Mouse (Mus musculus) heart, postnatal 10 days (tissue): Measurements from ENCODE around the gene Gm37240. TPM values are rescaled to one million over a fixed set of nuclear protein-coding genes. Genes with fewer than 3 reads are reported as not detected.

Experiments used
- DNase-seq, 2 experiments: peaks; one replicate each; pipeline ENCODE4 v3.0.0; 2021
- intact Hi-C: fragments of 180-260 bp; cut with DNase I; formaldehyde crosslinking; loops from one replicate; pipeline ENCODE4 v1.15.1; 2025
- total RNA-seq, 2 experiments: library from RNA; stranded (reverse); gene quantifications; 2 replicates each; pipeline ENCODE4 v1.2.3; 2021

The Gm37240 gene
- total RNA-seq, 2 experiments from 2014 or later: 21.2 to 37.3 TPM

DNA sequence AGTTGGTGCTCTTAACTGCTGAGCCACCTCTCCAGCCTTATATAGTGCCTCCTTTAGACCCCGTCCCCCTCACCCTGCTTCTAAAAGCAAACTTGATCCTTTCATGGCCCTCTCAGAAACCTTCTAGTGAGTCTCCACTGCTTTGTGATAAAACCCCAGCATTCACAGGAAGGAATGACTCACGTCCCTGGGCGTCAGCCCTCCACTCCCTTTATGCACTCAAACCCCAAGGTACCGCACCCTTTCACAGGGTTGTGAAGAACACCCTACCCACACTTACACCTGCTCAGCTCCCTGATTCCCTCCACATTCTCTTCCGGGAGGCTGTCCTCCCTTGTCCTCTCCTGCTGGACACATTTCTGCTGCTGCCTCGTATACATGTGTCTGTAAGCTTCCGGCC, 1268.3 kb downstream of the Gm37240 start:
- no peak for DNase-seq
- intact Hi-C loops: loop anchor here (5.0 kb wide), 2 partner anchors 268 to 288 kb away; no protein-coding TSS in a partner anchor

DNA sequence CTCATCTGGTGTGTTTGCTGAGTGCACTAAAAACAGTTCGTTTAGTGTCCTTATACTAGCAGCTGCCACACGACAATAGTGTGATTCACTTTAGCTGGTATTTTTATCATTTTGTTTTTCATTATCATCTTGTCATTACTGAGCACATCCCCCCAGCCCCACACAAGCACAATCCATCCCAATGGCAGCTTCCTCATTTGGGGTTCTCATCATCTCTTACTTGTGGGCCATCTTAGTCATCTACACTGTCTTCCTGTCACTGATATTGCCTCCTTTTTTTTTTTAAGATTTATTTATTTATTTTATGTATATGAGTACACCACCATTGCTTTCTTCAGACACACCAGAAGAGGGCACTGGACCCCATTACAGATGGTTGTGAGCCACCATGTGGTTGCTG, 1268.7 kb downstream of the Gm37240 start:
- DNase-seq: no peak
- intact Hi-C loops: loop anchor here (5.0 kb wide), 2 partner anchors 269 to 289 kb away; no protein-coding TSS in a partner anchor

DNA sequence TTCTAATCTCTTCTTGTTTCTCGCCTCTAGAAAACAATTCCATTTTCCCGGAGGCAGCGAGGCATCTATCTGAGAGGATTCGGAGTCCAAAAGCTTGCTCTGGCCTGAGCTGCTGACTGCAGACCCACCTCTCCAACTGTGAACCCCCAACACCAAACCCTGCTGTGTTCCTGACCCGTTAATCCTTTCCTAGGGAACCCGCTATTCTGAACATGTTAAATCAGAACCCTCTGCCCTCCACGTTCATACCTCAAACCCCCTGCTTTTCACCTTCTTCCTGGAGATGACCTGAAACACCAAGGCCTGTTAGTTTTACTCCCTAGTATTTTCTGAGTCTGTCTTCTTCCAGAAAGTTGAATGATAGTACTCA, 1271.5 kb downstream of the Gm37240 start:
- intact Hi-C loops: loop anchor here (2.0 to 5.0 kb wide), 4 partner anchors 77 to 291 kb away; no protein-coding TSS in a partner anchor
- DNase-seq: no peak

DNA sequence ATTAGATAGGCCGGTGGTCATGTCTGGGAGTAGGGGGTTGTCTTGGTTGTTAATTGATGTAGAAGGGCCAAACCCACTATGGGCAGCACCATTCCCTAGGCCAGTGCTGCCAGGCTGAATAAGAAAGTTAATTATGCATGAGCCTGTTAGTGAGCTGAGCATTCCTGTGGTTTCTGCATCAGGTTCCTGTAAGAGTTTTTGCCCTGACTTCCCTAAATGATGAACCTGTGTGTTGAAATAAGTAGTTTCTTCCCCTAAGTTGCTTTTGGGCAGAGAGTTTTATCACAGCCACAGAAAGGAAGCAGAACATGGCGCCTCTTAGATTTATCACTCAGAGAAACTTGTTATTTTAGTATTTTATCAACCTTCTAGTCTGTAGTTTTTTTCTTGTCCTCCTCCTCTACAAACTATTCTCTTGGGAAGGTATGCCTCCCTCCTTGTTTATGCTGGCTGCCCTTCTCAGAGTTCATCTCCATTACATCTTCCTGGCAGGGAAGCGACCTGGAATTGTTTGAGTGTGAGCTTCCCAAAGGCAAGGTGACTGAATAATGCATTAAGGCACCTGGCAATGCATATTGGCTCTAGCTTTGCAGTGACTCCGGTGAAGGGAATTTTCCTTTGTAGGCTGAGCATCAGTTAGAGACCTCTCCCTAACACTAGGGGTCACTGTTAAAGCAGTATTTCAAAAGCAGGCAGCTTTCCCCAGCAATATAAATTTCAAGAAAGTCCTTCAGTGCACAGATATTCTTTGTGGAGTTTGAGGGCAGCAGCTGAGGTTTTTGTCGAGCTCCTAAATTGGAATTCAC, 1272.1 kb downstream of the Gm37240 start:
- intact Hi-C loops: loop anchor here (2.0 to 5.0 kb wide), 3 partner anchors 78 to 292 kb away; no protein-coding TSS in a partner anchor
- DNase-seq: peak; percentile 40 to 56

DNA sequence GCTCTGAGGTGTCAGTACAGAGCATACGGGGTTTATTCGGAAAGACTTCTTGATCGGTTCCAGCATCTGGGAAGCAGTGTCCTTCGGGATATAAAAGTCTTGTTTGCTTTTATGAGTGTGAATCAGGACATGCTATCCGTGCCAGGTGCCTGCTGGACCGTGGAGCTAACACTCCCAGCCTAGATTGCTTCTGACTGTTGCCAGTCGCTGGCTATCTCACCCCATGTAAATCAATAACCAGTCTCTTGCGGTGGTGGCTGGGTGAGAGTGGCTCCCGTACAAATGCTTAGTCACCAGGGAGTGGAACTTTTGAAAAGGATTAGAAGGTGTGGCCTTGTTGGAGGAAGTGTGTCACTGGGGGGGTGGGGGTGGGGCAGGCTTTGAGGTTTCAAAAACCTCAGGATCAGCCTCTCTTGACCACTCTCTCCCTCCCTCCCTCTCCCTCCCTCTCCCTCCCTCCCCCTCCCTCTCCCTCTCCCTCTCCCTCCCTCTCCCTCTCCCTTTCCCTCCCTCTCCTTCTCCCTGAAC, 1277.1 kb downstream of the Gm37240 start:
- intact Hi-C loops: no loop called here
- no peak for DNase-seq

DNA sequence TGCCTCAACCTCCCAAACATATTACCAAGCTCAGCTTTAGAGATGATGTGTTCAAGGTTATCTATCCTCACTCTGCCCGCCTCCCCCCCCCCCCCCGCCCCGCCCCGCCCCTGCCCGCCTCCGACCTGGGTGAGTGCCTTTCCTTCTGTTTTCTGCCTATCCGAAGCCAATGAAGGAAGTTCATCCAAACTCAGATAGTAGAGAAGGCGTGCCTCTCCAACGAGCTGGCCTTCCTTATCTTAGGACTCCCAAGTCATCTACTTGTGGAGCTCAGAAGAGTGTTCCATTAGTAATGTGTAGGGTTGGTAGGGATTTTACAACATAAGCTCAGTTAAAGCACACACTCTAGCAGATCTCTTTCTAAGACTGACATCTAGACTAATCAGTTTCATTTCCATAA, 1284.1 kb downstream of the Gm37240 start:
- intact Hi-C loops: no loop called here
- DNase-seq: no peak

DNA sequence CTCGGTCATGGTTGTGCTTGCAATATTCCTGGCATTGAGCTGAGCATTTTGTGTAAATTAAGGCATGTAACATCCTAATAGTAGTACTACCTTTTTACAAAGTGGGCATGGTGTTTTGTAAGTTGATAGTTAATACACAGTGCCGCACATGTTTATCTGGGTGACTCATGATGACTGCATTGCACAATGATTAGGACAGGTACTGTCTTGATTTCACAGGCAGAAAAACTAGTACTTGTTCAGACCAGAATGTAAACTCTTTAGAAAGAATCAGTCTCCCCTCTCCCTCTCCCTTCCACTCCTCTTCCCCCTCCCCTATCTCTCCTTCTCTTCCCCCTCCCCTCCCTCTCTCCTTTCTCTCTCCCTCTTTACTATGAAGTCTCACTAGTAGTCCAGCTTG, 1284.6 kb downstream of the Gm37240 start:
- intact Hi-C loops: no loop called here
- DNase-seq: no peak

DNA sequence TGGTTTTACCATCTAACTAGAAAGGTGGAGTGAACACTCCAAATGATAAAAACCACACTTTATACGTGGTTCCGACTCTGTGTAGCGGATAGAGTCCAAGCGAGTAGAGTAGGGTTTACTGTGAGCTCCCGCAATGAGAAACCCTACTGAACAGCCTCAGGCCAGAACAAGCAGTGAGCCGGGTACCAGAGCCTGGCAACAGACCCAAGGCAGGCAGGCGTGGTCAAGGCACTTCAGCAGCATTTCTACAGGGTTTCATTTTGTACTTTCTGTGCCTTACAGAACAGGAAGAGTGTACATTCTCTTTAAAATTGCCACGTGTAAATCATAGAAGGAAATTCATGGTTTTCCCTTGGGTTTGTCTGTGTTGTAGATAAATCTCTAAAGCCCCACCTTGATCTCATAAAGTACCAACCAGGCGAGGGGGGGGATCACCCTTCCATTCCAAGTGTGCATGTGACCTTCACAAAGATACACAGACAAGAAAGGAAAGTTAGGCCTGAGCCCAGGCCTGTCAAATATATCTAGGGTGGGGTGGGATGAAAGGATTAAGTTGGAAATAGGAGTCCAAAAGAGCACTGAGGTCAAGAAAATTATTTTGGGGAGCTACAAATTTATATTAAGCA, 1285.3 kb downstream of the Gm37240 start:
- intact Hi-C loops: no loop called here
- no peak for DNase-seq

DNA sequence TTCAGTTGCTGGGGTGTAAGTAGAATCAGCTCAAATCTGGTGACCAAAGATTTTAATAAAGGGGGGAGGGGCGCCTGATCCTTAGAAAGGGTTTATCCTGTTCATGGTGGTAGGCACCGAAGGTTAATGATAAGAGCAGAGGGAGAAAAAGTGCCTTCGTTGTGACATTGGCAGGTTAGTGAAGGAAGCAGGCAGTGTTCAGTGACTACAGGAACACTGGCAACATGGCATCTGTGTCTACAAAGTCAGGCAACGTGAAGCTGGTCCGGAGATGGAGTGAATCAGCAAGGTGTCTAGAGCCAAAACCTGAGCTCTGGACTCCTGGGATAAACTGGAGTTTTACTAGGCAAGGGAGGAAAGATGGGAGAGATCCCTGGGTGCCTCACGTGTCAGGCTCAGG, 1288.6 kb downstream of the Gm37240 start:
- DNase-seq: no peak
- intact Hi-C loops: no loop called here

DNA sequence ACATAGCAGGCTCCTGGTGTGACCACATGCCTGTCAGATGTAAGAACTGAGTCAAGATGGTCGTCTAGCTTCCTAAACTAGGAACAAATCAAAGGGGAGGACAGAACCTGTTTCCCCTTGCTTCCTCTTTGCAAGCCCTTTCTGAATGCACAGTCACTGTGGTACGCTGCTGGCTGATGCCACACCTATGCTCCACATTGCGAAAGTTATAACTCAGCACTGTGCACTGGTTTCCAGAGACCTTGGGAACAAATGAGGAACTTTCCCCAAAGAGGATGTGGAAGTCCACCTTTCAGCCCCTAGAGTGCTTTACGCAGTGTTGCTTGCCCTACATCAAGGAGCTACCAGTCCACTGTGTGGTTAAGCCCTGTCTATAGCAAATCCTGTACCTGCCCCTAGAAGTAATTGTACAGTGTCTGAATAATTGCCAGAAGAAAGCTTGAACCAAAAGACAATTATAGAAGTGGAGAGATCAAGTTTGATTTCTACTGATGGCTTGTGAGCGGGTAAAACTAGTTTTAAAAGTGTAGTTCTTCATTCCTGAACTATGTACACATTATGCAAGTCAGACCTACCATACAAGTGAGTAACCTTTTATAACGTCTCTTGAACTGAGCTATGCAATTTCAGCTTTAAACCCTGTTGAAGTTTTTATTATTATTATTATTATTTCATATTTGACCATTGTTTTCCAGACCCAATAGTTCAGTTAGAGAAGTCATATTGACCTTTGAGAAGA, 1289.2 kb downstream of the Gm37240 start:
- intact Hi-C loops: no loop called here
- no peak for DNase-seq

DNA sequence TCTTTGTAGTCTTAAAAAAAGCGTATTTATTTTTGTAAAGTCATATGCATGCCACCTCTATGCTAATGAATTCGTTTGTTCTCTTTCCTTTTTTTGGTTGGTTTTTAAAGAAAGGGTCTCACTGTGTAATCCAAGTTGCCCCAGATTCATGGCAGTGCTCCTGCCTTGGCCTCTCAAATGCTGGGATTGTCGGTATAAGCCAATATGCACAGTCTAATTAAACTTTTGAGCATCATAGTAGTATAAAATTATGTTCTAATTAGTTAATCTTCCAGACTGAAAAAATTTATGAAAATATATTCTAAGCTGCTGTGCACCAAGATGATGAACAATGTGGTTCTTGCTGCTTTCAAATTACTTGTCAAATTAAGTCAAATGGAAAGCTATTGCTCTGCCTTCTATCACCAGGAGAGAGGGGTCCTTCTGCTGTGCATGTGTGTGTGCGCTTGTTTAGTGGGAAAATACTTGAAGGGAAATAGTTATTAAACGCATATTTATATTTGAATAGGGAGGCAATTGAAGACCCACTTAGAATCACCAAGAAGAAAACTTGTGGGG, 1291.6 kb downstream of the Gm37240 start:
- intact Hi-C loops: no loop called here
- DNase-seq: no peak

DNA sequence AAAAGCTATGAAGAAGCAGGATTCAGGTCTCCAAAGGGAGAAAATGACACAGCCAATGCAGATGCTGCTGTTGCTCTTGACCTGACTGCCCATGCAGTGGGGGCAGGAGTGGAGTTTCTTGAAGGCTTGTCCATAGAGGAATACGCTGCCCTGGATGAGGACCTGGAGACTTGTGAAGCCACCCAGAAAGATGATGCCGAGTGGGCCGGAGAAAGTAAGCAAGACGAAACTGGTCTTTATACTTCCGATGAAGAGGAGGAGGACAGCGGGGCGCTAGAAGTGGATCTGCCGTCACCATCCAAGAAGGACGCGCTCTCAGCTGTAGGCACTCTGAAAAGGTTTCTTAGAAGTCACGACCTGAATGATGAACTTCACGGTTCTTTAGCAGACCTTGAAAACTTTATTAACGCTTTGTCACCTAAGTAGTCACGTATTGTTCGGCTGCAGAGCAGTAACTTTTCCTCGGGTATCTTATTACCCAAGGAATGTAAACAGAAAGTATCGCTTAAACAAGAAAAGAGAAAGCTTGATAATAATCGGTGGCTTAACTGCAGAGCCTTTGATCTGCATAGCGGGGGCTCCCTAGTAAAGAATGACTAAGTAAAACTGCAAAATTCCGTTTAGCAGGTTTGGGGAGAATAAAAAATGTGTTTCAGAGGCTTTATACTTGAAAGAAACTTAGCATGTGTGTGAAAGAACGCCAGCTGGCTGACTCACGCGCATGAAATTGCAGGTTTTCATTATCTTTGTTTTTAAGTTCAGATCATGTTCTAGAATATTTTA, 1292.2 kb downstream of the Gm37240 start:
- no peak for DNase-seq
- intact Hi-C loops: no loop called here

DNA sequence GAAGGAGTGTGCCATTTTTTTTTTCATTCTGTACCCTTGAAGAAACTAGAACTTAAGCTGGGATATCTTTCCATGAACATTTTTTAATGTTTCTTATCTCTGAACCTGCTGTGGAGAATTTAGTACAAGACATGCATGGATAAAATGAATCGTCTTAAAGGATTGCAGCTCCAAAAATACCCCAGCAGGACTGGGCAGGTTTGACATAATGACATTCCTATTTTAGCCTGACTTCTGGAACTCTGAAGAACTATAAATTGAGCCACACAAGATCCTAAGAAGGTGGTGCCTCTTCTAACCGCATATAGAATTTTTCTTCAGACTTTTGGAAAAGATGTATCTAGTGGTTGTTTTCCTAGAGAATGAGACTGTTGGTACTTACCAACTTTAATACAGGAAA, 1294.0 kb downstream of the Gm37240 start, which contains the start of gene Tigd4:
TSS of gene Tigd4 (plus strand) at position 301 of the 400 bp plus-strand sequence.
- intact Hi-C loops: no loop called here
- DNase-seq: no peak

DNA sequence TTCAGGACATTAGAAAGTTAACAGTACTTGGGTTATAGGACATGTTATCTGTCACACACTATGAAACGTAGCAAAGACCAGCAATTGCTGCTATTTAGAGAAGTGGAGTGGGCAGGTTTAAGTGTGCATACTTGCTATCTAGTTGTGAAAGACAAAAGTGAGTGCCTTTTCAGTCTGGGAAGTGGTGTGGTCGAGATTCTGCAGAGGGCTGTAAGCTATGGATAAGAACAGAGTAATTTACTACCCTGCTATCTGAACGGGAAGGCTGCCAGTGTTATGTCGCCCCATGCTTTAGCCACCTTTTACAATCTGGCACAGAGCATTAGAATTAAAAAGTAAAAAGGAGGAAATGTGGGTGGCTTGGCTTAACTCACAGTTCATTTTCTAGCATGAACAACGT, 1300.6 kb downstream of the Gm37240 start:
- intact Hi-C loops: no loop called here
- peak in 1 of 2 experiments; percentile 18 for DNase-seq

DNA sequence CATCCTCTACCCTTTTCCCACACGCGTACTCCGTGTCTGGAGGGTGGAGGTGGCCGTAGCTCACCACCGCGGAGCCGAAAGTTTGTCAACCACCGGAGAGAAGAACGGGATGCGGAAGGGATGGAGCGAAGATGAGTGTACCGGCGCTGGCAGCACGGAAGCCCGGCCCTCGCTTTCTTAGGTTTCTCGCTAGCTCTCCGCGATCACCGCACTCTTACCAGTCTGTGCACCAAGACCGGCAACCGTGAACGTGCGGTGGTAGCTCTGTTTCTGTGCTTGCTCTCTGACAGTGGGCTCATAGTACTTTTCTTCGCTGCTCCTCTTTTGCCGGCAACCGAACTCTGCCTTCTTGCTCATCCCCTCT, 1304.4 kb downstream of the Gm37240 start:
- intact Hi-C loops: no loop called here
- DNase-seq: no peak

DNA sequence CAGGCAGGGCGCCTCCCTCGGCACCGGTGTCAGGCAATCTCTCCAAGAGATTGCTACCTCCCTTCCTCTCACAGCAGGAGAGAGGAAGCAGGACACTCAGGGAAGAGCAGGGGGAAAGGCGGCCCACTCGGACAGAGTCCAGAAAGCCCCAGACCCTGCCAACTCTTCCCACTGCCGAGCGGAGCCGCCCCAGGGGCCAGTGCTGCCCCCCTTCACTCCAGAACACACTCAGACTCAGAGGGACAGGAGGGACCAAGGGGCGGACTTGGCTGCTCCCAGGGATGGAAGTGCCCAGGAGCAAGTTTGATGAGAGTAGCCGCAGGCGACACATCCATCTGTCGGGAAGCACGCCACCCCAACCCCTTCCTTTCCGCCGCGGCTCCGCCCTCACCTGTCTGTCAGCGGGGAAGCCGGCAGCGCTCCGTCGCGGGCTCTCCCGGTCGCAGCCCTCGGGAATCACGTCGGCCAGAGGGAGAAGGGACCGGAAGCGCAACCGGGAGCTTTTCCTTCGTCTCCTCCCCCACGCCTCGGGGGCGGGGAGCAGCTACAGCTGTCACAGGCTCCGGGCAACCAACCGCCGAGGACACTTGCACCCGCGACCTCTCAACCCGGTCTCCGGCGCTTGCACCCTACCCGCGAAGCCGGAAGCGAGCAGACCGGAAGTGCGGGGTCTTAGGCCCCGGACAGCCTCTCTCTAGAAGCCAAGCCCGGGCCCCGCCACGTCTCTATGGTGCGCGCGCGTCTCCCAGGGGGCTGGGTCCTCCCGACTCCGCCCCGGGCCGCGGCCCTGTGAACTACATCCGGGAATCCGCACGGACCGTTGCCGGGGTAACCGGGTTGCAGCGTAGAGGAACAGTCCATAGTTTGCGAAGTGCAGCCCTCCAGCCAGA, 1305.0 kb downstream of the Gm37240 start, which contains the start of gene Arfip1:
TSS of gene Arfip1 (minus strand) at position 603 of the 890 bp plus-strand sequence.
- intact Hi-C loops: no loop called here
- DNase-seq: peak; percentile 98 to 99

DNA sequence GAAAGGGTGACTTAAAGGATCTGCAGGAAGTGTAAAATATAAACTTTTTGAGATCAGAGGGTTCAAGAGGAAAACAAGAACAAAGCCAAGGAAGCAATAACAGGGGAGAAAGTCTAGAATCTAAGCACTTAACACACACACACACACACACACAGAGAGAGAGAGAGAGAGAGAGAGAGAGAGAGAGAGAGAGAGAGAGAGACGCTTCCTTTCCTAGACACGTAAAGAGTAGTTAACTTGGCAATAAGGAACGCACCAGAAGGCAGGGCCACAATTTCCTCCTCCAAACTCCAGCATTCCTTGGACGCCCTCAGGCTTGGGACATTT, 1305.7 kb downstream of the Gm37240 start:
- intact Hi-C loops: loop anchor here (2.0 kb wide), 1 partner anchor 35 kb away; no protein-coding TSS in a partner anchor
- DNase-seq: no peak

DNA sequence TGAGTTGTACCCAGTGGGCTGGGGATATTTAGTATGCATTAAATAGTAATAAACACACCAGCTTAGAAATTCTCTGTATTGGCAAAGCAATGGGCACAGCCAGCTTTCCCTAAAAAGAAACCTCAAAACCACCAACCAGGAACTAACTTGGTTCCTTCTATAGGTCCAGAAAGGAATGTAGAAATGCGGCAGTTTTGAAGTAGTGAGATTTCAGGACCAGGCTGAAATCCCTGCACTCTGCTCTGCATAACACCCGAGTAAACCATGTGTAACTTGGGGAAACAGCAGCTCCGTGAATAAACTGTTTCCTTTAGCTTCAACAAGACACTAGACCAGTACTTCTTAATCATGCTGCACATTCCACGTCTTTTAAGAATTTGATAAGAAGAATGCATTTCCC, 1306.6 kb downstream of the Gm37240 start:
- intact Hi-C loops: loop anchor here (2.0 kb wide), 1 partner anchor 34 kb away; no protein-coding TSS in a partner anchor
- DNase-seq: no peak

DNA sequence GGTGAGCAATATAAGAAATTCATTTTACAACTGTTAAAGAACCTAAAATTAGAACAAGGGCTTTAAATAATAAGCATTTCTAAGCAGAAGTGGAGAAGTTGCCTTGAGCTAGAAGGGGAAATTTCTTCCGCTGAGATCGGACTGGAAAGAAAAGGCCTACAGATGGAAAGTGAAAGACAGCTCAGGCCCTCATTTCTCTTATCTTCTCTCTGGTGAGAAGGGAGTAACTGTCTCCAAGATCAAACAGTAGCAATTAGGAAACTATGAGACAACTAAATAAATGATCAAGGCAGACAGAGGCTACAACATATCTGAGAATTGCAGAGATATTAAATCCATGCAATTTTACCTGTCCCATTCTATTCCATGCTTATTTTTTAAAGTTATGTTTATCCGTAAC, 1316.8 kb downstream of the Gm37240 start:
- intact Hi-C loops: no loop called here
- no peak for DNase-seq
